Mouse (Mus musculus): ENCODE data around the gene Crebzf.

Crebzf gene

DNA sequence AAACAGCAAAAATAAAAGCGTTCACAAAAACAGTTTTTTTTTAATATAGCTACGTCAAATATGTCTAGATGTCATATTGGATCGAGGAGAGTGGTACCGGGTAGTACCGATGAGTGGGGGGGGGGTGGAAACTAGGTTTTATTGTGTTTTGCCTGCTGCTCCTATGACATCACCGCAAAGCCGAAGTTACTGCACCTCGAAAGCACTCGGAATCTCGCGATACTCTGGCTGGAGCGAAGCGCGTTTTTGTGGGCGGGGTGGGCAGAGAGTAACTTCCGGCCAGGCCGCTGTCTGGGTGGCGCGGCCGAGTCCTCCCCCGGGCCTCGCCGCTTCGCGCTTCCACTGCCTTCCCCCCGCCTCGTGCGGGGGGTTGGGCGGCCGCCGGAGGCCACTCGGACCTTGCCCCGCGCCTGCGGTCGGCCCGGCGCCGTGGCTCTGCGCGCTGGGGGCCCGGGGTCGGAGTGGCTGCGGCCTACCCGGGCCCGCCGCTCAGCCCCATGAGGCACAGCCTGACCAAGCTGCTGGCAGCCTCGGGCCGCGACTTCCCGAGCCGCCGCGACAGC, at the start of gene Crebzf:
TSS of gene Crebzf (plus strand) at position 212 of the 563 bp plus-strand sequence.
- DNase-seq (ENCODE audit: low spot score) = peak; percentile 97

DNA sequence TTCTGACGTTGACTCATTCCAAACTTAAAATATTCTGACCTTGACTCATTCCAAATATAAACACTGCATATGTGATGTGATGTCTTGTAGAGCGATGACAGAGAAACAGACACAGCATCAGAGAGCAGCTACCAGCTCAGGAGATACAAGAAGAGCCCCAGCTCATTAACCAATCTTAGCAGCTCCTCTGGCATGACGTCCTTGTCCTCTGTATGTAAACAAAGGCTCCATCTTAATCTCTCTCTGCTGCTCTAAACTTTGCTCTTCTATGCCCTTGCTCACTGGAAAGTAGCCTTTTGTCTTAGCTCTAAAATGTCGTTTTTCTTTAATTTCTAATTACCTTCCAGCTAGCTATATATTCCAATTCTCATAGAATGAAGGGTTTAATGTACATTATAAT, 47.5 kb upstream of the Crebzf start:
- DNase-seq (ENCODE audit: low spot score) = no peak

- no peak for DNase-seq (ENCODE audit: low spot score)
These were observed 46.6 kb upstream of the Crebzf start for GRCm38 (mm10) chr7:90395928-90396327.

- DNase-seq (ENCODE audit: low spot score) = peak; percentile 55
These were observed 32.6 kb upstream of the Crebzf start for GRCm38 (mm10) chr7:90409934-90410333.

DNA sequence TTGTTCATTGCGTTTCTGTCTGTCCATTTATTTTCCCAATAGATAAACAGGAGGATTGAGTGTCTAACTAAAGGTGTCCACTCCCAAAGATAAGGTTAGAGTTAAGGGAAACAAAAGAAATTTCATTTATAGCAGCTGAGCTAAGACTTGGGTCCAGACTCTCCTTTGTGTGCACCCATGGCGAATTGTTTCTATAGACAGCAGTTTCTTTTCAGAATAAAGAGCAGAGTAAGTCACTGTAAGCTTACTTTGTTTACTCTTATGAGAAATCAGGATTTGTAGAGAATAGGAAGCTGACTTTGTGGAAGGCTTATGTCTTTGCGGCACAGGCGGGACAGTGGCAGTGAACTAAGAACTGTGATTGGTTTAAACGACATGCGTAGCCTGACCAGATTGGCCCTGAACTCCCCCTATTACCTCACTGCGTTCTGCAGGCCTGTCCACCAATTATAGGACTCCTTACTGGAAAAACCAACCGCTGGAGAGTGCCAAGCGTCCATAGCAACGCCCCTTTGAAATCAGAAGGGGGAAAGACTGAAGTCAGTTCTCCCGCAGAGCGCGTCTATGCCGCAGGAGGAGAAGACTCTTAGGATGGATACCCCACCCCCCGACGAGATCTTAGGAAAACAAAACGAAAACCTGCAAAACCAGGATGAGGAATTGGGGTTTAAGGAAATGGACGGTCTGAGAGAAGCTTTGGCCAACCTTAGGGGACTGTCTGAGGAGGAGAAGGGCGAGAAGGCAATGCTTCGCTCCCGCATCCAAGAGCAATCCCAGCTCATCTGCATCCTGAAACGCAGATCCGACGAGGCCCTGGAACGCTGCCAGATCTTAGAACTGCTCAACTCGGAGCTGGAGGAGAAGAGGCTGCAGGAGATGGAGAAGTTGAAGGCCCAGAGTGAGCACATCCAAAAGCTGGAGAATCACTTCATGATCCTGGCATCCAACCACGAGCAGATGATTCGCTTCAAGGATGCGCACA, 16.2 kb upstream of the Crebzf start, which contains the start of gene Ccdc89:
TSS of gene Ccdc89 (plus strand) at position 558 of the 982 bp plus-strand sequence.
- peak; percentile 83 for DNase-seq (ENCODE audit: low spot score)

DNA sequence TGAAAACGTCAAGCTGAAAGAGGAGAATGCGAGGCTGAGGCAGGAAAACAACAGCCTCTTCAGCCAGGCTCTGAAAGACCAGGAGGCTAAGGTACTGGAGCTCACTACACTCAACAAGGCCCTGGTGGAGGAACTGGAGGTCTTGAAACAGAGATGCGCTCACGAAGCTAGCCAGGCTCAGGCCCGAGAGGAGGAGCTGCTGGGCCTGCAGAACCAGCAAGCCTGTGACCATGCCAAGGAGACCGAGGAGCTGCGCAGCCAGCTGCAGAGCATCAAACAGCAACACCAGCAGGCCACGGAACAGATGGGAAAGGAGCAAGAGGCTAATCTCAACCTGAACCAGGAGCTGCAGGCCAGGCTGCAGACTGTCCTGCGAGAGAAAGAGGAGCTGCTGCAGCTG, 15.5 kb upstream of the Crebzf start:
- DNase-seq (ENCODE audit: low spot score) = no peak

GRCm38 (mm10) chr7:90432221-90432620, 10.3 kb upstream of the Crebzf start:
- no peak for DNase-seq (ENCODE audit: low spot score)

GRCm38 (mm10) chr7:90440044-90440443, 2.5 kb upstream of the Crebzf start:
- DNase-seq (ENCODE audit: low spot score) = no peak

DNA sequence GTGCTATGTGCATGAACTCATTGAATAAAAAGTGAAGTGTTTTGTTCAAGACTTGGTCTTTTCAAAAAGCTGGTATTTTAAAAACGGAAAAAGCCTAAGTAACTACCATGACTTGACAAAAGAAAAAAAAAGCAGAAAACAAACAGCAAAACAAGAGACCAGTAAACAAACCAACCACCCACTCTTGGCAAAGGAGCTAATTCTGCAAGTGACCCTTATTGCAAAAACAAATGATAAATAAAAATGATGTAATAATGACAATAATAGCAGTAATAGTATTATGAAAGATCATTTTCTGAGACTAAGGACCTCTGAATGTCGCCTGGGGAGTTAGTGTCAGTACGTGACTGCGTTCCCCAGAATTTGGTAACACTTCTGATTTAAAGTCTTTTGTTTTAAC, 459 bp upstream of the Crebzf start:
- DNase-seq (ENCODE audit: low spot score) = no peak

- peak; percentile 67 for DNase-seq (ENCODE audit: low spot score)
These were observed 867 bp downstream of the Crebzf start for GRCm38 (mm10) chr7:90443101-90444091.

DNA sequence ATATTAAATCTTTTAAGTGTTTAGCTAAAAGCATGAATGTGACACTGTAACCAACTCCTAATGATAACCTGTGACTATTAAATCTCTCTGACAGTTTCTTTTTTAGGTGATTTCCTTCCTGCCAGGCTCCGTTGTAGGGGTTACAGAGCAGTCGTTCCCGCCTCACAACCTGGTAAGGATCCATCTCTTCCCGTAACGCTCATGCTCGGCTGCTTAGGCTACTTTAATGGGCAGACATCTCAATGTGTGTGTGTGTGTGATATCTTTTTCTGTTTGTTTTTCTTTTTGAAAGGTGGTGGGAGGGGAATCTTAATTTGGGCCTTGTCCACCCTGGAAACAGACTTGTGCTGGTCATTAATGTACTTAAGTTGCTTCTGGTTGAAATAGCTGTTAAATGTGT, 1.7 kb downstream of the Crebzf start:
- no peak for DNase-seq (ENCODE audit: low spot score)

DNA sequence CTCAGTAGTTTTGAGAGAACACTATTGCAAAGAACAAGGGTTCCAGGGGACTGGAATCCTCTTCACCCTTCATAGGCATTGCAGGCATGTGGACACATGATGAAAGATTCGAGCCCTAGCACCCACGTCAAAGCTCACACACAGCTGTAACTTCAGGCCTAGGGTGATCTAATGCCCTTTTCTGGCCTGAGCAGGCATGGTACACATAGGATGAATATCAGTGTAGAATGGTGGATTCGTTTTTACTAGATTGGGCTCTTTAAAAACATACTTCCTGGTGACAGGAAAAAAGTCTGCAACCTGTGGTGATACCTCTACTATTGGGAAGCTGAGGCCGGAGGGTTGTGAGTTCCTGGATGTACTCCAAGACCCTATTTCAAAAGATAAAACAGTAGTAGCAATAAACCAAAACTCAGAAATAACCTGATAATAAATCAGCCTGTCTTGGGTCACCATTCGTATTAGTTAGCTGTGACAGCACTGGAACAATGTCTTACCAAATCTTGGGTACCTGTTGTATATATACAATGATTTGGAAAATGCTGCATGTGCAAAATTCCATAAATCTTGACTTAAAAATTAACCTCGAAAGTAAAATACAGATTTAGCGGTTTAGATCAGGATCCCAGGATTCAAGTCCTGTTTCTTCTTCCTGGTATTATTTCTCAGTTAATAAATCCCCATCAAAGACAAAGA, 13.8 kb downstream of the Crebzf start:
- DNase-seq (ENCODE audit: low spot score) = no peak

- DNase-seq (ENCODE audit: low spot score) = peak; percentile 83
These were observed 14.4 kb downstream of the Crebzf start, which contains the start of gene Tmem126a for GRCm38 (mm10) chr7:90456845-90457468. Gene Tmem126a, minus strand, starts transcription at chr7:90457229.

DNA sequence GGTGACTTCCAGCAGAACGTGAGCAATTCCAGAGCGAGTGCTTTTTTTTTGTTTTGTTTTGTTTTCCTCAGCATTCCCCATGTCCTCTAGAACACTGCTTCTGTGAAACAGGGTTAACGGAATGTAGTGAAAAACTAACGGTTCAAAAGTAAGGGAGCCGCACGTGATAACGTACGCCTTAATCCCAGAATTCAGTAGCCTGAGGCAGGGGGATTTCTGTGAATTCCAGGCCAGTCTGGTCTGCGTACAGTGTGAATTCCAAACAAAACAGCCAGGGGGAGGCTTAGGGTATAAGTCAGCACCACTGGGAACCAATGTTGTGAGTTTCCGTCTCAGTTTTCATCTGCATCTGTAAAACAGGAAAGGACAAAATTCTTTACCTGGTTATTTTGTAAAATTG, 15.0 kb downstream of the Crebzf start:
- no peak for DNase-seq (ENCODE audit: low spot score)

- no peak for DNase-seq (ENCODE audit: low spot score)
These were observed 17.8 kb downstream of the Crebzf start for GRCm38 (mm10) chr7:90460330-90460729.

DNA sequence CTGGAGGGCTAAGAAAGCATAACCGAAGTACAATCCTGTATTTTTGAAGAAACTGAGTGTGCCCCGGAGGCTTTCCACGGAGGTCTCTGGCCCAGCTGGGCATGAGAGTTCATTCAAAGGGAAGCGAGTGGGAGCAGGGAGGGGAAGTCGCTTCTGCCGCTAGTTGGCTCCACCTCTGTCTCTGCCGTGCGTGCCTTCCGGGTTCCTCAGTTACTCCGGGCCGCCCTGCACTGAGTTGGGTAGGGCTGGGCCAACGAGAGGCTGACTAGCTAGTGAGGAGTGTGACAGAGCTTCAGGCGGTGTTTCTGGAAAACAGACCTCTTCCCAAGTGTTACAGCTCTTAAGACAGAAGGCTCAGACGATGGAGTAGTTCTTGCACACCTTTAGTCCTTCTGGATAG, 18.4 kb downstream of the Crebzf start:
- DNase-seq (ENCODE audit: low spot score) = peak; percentile 35

DNA sequence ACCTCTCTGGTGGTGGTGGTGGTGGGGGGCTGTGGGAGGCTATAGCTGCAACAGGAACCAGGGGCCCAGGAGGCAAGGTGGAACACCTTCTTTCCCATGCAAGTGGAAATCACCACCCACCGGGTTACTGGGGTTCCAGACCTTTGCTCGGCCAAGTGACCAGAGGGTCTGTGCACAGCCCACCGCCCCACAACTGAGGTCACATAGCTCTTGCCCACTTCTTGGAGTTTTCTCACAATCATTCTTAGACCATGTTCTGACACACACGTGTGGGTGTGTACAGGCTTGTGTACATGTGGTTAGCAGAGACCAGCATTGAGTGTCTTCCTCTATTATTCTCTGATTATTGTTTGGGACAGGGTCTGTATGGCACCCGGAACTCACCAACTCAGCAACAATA, 18.9 kb downstream of the Crebzf start:
- DNase-seq (ENCODE audit: low spot score) = no peak

GRCm38 (mm10) chr7:90473511-90473910, 31.0 kb downstream of the Crebzf start:
- DNase-seq (ENCODE audit: low spot score) = no peak

GRCm38 (mm10) chr7:90475793-90476312, 33.3 kb downstream of the Crebzf start, which contains the start of gene Tmem126b:
Gene Tmem126b, minus strand, starts transcription at chr7:90476001.
- DNase-seq (ENCODE audit: low spot score) = peak; percentile 99

All from layer of hippocampus, adult 11-12 months (tissue).